Mouse (Mus musculus) mammary gland, adult 2 months (tissue): ENCODE data around the gene Trmt1. TPM values are rescaled to one million over a fixed set of nuclear protein-coding genes. Genes with fewer than 3 reads are reported as not detected.

Experiments
- polyA plus RNA-seq: library from polyadenylated mRNA; depleted of rRNA; stranded (reverse); fragments of >200 nt; gene quantifications from 2 replicates; pipeline ENCODE4 v1.2.3, GENCODE M21; 2012; ENCODE audit warnings: low replicate concordance; rRNA removed

Gene Trmt1
- 97.6 and 166 TPM in 2 replicates for polyA plus RNA-seq

DNA sequence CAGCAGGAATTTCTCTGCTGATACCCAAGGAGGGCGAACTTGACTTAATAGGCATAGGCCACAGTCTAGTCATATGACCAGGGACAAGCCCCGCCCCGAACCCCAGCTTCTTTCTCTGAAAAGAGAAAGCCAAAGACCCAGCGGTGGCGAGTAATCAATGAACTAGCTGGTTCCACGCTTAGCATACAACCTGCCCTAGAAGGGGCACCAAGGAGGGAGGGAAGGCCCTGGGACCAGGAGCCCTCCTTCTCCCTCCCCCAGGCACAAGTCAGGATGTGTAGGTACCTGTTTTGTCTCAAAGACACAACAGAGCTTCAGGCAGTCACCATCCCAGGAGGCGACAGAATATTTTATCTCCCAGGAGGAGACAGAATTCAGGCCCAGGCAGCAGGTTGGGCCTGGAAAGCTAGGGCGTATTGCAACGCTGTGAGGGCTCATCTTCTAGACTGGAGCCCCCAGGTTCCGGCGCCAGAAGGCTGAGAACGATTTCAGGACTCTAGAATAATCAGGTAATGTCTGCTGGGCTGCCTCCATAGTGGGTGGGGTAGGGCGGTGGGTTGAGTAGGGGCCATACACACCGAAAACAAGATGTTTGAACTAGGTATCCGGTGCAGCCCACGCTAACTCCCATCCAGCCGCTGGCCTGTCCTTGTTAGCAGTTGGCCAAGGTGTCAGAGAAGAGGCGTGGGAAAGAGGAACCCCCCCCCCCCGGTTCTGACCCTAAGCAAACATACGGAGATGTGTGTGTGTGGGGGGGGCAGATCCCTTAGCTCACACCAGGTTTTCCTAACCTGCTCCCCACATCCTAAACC lies at the start of gene Trmt1:
Trmt1 (plus strand) TSS at position 117 of the 812 bp plus-strand sequence.

DNA sequence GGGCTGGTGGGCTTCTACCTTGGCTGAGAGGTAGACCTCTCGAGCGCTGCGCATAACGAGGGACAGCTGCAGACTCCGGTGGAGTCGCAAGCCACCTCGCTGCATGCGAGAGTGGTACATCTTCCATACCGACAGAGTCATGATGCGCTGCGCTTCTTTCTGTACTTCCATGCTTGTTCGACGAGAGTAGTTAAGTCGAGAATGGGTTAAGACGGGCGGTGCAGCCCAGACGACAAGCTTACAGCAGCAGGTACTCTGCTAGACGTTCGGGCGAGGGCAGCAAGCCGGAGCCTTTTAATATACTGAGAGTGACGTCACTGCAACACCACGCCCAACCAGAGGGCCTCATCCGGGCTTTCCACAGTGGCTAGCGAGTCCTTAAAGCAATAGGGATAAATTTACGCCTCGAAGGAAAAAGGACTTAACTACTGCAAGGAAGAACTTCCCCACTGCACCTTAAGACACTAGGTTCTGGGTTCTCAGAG lies 23.5 kb upstream of the Trmt1 start, which contains the start of gene Ier2:
Ier2 (minus strand) TSS at position 272 of the 485 bp plus-strand sequence.

DNA sequence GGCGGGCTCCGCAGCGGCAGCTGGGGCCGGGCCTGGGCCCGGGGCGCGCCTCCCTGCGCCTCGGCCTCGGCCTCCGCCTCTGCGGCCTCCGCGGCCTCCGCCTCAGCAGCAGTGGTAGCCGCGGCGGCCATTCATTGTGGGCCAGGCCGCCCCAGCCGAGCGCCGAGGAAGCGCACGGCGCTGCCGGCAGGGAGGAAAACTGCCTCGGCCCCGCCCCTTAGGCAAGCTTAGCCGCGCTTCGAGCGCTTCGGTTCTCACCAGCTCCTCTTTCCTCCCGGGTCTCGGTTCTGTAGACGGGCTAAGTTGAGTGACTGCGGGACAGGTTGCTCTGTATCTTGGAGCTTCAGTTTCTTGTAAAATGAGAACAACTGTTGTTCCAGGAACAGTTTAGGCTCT lies 1.6 kb downstream of the Trmt1 start, which contains the start of gene Nacc1:
Nacc1 (minus strand) TSS at position 158 of the 396 bp plus-strand sequence.

DNA sequence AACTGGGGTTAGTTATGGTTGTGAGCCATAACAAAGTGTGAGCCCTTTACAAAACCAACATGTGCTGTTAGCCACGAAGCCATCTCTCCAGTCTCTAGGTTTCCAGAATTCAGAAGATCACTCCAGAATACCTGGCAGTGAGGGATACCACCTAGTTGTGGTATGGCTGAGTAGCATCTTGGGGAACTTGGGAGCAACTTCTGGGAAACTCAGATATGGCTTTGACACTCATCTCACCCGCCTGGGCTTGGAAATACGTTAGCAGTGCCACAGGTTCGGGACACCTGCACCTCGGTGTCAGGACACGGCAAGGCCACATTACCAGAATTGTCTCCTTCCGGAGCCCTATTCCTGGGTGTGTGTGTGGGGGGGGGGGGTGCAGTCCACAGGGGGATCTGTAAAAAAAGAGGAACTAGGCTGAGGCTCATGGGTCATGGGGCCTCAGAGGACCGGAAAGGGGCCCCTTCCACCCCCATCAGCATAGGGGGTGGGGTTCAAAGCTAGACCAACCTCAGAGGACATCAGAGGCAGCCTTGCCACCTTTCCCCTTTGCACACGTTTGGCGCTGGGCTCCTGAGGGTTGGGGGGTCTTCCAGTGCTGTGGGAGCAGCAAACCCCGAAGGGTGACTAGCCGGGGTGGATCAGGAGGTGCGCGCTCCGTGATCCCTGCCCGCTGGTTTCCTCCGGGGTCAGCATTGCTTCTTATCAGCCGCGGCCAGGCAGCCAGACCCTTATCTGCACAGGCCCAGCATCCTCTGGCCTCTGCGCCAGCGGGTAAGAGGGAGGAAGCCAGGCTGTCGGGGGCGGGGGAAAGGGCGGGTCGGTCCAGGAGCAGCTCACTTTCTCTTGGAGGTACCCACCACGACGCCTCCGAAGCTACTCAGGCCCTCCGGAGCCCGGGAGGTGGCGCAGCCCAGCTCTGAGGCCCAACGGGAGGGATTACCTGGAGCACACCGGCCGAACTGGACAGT lies 15.1 kb downstream of the Trmt1 start, which contains the start of gene Lyl1:
Lyl1 (plus strand) TSS at position 517 of the 971 bp plus-strand sequence.

DNA sequence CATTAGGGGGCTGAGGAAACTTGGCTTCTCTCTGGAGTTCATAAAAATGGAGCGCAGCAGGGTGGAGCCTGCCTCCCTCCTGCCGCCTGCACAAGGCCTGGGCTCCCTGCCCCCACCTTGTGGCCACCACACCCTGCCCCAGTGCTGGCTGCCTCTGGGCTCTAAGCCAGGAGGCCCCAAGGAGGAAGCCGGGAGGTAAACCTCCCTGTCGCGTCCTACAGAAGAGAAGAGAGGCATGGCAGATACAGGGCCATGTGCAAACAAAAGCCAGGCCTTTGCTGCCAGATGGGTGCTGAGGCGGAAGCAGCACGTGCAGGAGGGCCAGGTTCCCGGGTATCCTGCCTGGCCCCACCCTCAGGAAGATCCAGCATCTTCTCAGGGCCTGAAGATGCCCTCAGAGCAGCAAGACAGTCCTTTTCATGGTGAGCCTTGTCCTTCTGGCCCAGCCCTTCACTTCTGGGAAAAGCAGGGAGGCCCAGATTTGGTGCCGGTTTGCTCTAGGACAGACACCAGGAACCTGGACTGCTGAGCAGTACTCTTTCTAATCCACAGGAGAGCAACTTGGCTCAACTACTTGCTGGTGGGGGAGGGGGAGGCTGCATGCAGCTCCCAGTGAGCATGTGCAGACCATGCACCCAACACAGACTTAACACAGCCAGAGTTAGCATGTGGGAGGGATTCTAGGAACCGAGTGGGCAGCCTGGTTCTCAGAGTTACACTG lies 36.9 kb downstream of the Trmt1 start, which contains the start of gene G430095P16Rik:
G430095P16Rik (plus strand) TSS at position 158 of the 721 bp plus-strand sequence.

Other genes starting within 250 kb of the Trmt1 start
- gene Ier2, start 23.5 kb upstream of the Trmt1 start, polyA plus RNA-seq: 10.0 and 33.4 TPM in 2 replicates
- gene Nacc1, start 1.6 kb downstream of the Trmt1 start, polyA plus RNA-seq: 89.1 and 102 TPM in 2 replicates
- gene Lyl1, start 15.2 kb downstream of the Trmt1 start, polyA plus RNA-seq: 25.7 and 54.6 TPM in 2 replicates
- gene G430095P16Rik, start 36.7 kb downstream of the Trmt1 start, polyA plus RNA-seq: 2.0 and 4.5 TPM in 2 replicates
- 59.5 and 91.6 TPM in 2 replicates for gene Nfix, start 114.0 kb downstream of the Trmt1 start, polyA plus RNA-seq
- gene Dand5, start 136.5 kb downstream of the Trmt1 start, polyA plus RNA-seq: 2.4 and 2.9 TPM in 2 replicates
- gene Gadd45gip1, start 145.2 kb downstream of the Trmt1 start, polyA plus RNA-seq: 13.8 and 69.9 TPM in 2 replicates
- 82.5 and 118 TPM in 2 replicates for gene Rad23a, start 154.4 kb downstream of the Trmt1 start, polyA plus RNA-seq
- gene Calr, start 160.6 kb downstream of the Trmt1 start, polyA plus RNA-seq: 159 and 214 TPM in 2 replicates
- gene Farsa, start 170.7 kb downstream of the Trmt1 start, polyA plus RNA-seq: 45.3 and 57.4 TPM in 2 replicates
- gene Syce2, start 185.8 kb downstream of the Trmt1 start, polyA plus RNA-seq: 0.81 and 0.99 TPM in 2 replicates
- gene Gcdh, start 207.6 kb downstream of the Trmt1 start, polyA plus RNA-seq: 105 and 190 TPM in 2 replicates
- 0.16 and 0.51 TPM in 2 replicates for gene Klf1, start 215.6 kb downstream of the Trmt1 start, polyA plus RNA-seq
- gene Dnase2a, start 222.3 kb downstream of the Trmt1 start, polyA plus RNA-seq: 41.2 and 44.9 TPM in 2 replicates